Mouse (Mus musculus): ENCODE data around the gene B4galnt3. TPM values are rescaled to one million over a fixed set of nuclear protein-coding genes. Genes with fewer than 3 reads are reported as not detected.
A peak's percentile ranks its signal among the peaks of the same experiment; 100 is the strongest.
"Not testable (repeated sequence)": the region's sequence is repeated elsewhere in the genome, so short reads cannot be mapped to it uniquely, and the experiment has no call there.

The B4galnt3 gene
- polyA plus RNA-seq, 1 experiment from 2014 or later, result 0.15 TPM

- H3K9me3 ChIP-seq (ENCODE audit: control insufficient read depth, low read length), result no peaks in the 10 kb centered on the region
- no peak overlapping the region for H3K4me2 ChIP-seq (ENCODE audit: low read depth)
- H3K9ac ChIP-seq (ENCODE audit: low read length), result no peak overlapping the region
- DNase-seq (ENCODE audit: low spot score) (no peak), ATAC-seq (ENCODE audit: insufficient read depth, low FRiP score, low TSS enrichment) (no peak)
- no peak overlapping the region for H3K27ac ChIP-seq (ENCODE audit: low read depth, low read length)
- no peaks in the 10 kb centered on the region for H3K36me3 ChIP-seq (ENCODE audit: control insufficient read depth, insufficient read depth, low read length)
- no peaks in the 10 kb centered on the region for H3K27me3 ChIP-seq (ENCODE audit: control insufficient read depth, insufficient read depth, low read length)
- 62% methylated on average over 3 of the region's 3 CpGs for WGBS
- H3K4me3 ChIP-seq (ENCODE audit: low read depth, low read length), result no peak overlapping the region
- no peaks in the 10 kb centered on the region for H3K4me1 ChIP-seq (ENCODE audit: control insufficient read depth, insufficient read depth, low read length)
Observed at GRCm38 (mm10) chr6:120309787-120310186, 15.4 kb upstream of the B4galnt3 start.

- no peak overlapping the region for H3K27ac ChIP-seq (ENCODE audit: low read depth, low read length)
- no peak overlapping the region for H3K4me3 ChIP-seq (ENCODE audit: low read depth, low read length)
- H3K9ac ChIP-seq (ENCODE audit: low read length), result no peak overlapping the region
- H3K36me3 ChIP-seq (ENCODE audit: control insufficient read depth, insufficient read depth, low read length), result no peaks in the 10 kb centered on the region
- 71% methylated on average over 9 of the region's 9 CpGs for WGBS
- ATAC-seq (ENCODE audit: insufficient read depth, low FRiP score, low TSS enrichment) (no peak), DNase-seq (ENCODE audit: low spot score) (no peak)
- H3K27me3 ChIP-seq (ENCODE audit: control insufficient read depth, insufficient read depth, low read length), result no peaks in the 10 kb centered on the region
- no peaks in the 10 kb centered on the region for H3K9me3 ChIP-seq (ENCODE audit: control insufficient read depth, low read length)
- no peaks in the 10 kb centered on the region for H3K4me1 ChIP-seq (ENCODE audit: control insufficient read depth, insufficient read depth, low read length)
- H3K4me2 ChIP-seq (ENCODE audit: low read depth), result no peak overlapping the region
Observed at GRCm38 (mm10) chr6:120309338-120309737, 15.0 kb upstream of the B4galnt3 start.

GRCm38 (mm10) chr6:120306859-120307594 is 12.7 kb upstream of the B4galnt3 start:
- no peak overlapping the region for H3K4me3 ChIP-seq (ENCODE audit: low read depth, low read length)
- H3K4me2 ChIP-seq (ENCODE audit: low read depth), result no peak overlapping the region
- 81% methylated on average over 3 of the region's 3 CpGs for WGBS
- no peak for DNase-seq (ENCODE audit: low spot score)
- no peaks in the 10 kb centered on the region for H3K9me3 ChIP-seq (ENCODE audit: control insufficient read depth, low read length)
- no peaks in the 10 kb centered on the region for H3K4me1 ChIP-seq (ENCODE audit: control insufficient read depth, insufficient read depth, low read length)
- no peaks in the 10 kb centered on the region for H3K27me3 ChIP-seq (ENCODE audit: control insufficient read depth, insufficient read depth, low read length)
- ATAC-seq (ENCODE audit: insufficient read depth, low FRiP score, low TSS enrichment), result no peak
- H3K9ac ChIP-seq (ENCODE audit: low read length), result no peak overlapping the region
- H3K36me3 ChIP-seq (ENCODE audit: control insufficient read depth, insufficient read depth, low read length), result no peaks in the 10 kb centered on the region
- H3K27ac ChIP-seq (ENCODE audit: low read depth, low read length), result no peak overlapping the region

GRCm38 (mm10) chr6:120302755-120303316 is 8.5 kb upstream of the B4galnt3 start:
- H3K4me3 ChIP-seq (ENCODE audit: low read depth, low read length), result no peak overlapping the region
- whole genome bisulfite sequencing, result 28% methylated on average over 16 of the region's 16 CpGs
- H3K27me3 ChIP-seq (ENCODE audit: control insufficient read depth, insufficient read depth, low read length), result no peaks in the 10 kb centered on the region
- no peaks in the 10 kb centered on the region for H3K9me3 ChIP-seq (ENCODE audit: control insufficient read depth, low read length)
- no peaks in the 10 kb centered on the region for H3K36me3 ChIP-seq (ENCODE audit: control insufficient read depth, insufficient read depth, low read length)
- DNase-seq (ENCODE audit: low spot score) (peak; percentile 13), ATAC-seq (ENCODE audit: insufficient read depth, low FRiP score, low TSS enrichment) (no peak)
- H3K27ac ChIP-seq (ENCODE audit: low read depth, low read length), result no peak overlapping the region
- H3K4me1 ChIP-seq (ENCODE audit: control insufficient read depth, insufficient read depth, low read length), result no peaks in the 10 kb centered on the region
- H3K9ac ChIP-seq (ENCODE audit: low read length), result 0 out of 2 replicates have a peak overlapping the region, but pooled peaks have one; percentile 29
- H3K4me2 ChIP-seq (ENCODE audit: low read depth), result peak overlapping the region; percentile 24; the same call in 1 of the 2 replicates

- no peaks in the 10 kb centered on the region for H3K27me3 ChIP-seq (ENCODE audit: control insufficient read depth, insufficient read depth, low read length)
- DNase-seq (ENCODE audit: low spot score) (peak; percentile 56), ATAC-seq (ENCODE audit: insufficient read depth, low FRiP score, low TSS enrichment) (no peak)
- 40% methylated on average over 6 of the region's 6 CpGs for WGBS
- no peak overlapping the region for H3K9ac ChIP-seq (ENCODE audit: low read length)
- no peaks in the 10 kb centered on the region for H3K4me1 ChIP-seq (ENCODE audit: control insufficient read depth, insufficient read depth, low read length)
- H3K4me2 ChIP-seq (ENCODE audit: low read depth), result no peak overlapping the region
- no peak overlapping the region for H3K27ac ChIP-seq (ENCODE audit: low read depth, low read length)
- no peak overlapping the region for H3K4me3 ChIP-seq (ENCODE audit: low read depth, low read length)
- no peaks in the 10 kb centered on the region for H3K36me3 ChIP-seq (ENCODE audit: control insufficient read depth, insufficient read depth, low read length)
- H3K9me3 ChIP-seq (ENCODE audit: control insufficient read depth, low read length), result no peaks in the 10 kb centered on the region
Observed at GRCm38 (mm10) chr6:120301137-120301536, 6.8 kb upstream of the B4galnt3 start.

GRCm38 (mm10) chr6:120296589-120296988 is 2.2 kb upstream of the B4galnt3 start:
- H3K4me1 ChIP-seq (ENCODE audit: control insufficient read depth, insufficient read depth, low read length); H3K4me3 ChIP-seq (ENCODE audit: low read depth, low read length); H3K9ac ChIP-seq (ENCODE audit: low read length); H3K36me3 ChIP-seq (ENCODE audit: control insufficient read depth, insufficient read depth, low read length); H3K9me3 ChIP-seq (ENCODE audit: control insufficient read depth, low read length); H3K4me2 ChIP-seq (ENCODE audit: low read depth); ATAC-seq (ENCODE audit: insufficient read depth, low FRiP score, low TSS enrichment); H3K27ac ChIP-seq (ENCODE audit: low read depth, low read length); DNase-seq (ENCODE audit: low spot score): not testable (repeated sequence)
- WGBS, result 98% methylated on average over 2 of the region's 2 CpGs
- peaks cover 22% of the 10 kb centered on the region for H3K27me3 ChIP-seq (ENCODE audit: control insufficient read depth, insufficient read depth, low read length)

- no peak for ATAC-seq (ENCODE audit: insufficient read depth, low FRiP score, low TSS enrichment)
- H3K27me3 ChIP-seq (ENCODE audit: control insufficient read depth, insufficient read depth, low read length), result peaks cover 22% of the 10 kb centered on the region
Observed at GRCm38 (mm10) chr6:120294785-120295133, 400 bp upstream of the B4galnt3 start.

GRCm38 (mm10) chr6:120291396-120292009 is 2.9 kb downstream of the B4galnt3 start:
- H3K4me2 ChIP-seq (ENCODE audit: low read depth), result no peak overlapping the region
- no peak overlapping the region for H3K4me3 ChIP-seq (ENCODE audit: low read depth, low read length)
- no peak overlapping the region for H3K9ac ChIP-seq (ENCODE audit: low read length)
- no peaks in the 10 kb centered on the region for H3K9me3 ChIP-seq (ENCODE audit: control insufficient read depth, low read length)
- no peak overlapping the region for H3K27ac ChIP-seq (ENCODE audit: low read depth, low read length)
- peaks cover 3% of the 10 kb centered on the region; the same call in 1 of the 2 replicates for H3K4me1 ChIP-seq (ENCODE audit: control insufficient read depth, insufficient read depth, low read length)
- WGBS, result 88% methylated on average over 7 of the region's 7 CpGs
- H3K27me3 ChIP-seq (ENCODE audit: control insufficient read depth, insufficient read depth, low read length), result peaks cover 22% of the 10 kb centered on the region
- no peaks in the 10 kb centered on the region for H3K36me3 ChIP-seq (ENCODE audit: control insufficient read depth, insufficient read depth, low read length)
- no peak for ATAC-seq (ENCODE audit: insufficient read depth, low FRiP score, low TSS enrichment)
- no peak for DNase-seq (ENCODE audit: low spot score)

More at GRCm38 (mm10) chr6:120294785-120295133, 400 bp upstream of the B4galnt3 start:
- DNase-seq (ENCODE audit: low spot score), result no peak
- 0% methylated on average over 15 of the region's 16 CpGs for WGBS
- Histone ChIP-seq H3K36me3 (ENCODE audit: control insufficient read depth, insufficient read depth, low read length) (no peaks in the 10 kb centered on the region), H3K9ac (ENCODE audit: low read length) (peak overlapping the region; percentile 42), H3K4me3 (ENCODE audit: low read depth, low read length) (peak overlapping the region; percentile 65), H3K27ac (ENCODE audit: low read depth, low read length) (no peak overlapping the region), H3K9me3 (ENCODE audit: control insufficient read depth, low read length) (no peaks in the 10 kb centered on the region), H3K4me2 (ENCODE audit: low read depth) (peak overlapping the region; percentile 98), H3K4me1 (ENCODE audit: control insufficient read depth, insufficient read depth, low read length) (peaks cover 3% of the 10 kb centered on the region; the same call in 1 of the 2 replicates)

Data from neural tube, embryonic 11.5 days (tissue).